Mouse (Mus musculus) liver, postnatal 0 days (tissue): Measurements from ENCODE around the gene Fam161a.

Source experiments
- CTCF ChIP-seq: sonication (generic); IDR thresholded peaks from 2 replicates; pipeline ENCODE4 v1.5.1; 2016; ENCODE audit warnings: antibody characterized with exemption, low read depth
- EP300 ChIP-seq: IDR thresholded peaks from 2 replicates; pipeline ENCODE4 v1.6.1; 2016; ENCODE audit warnings: antibody characterized with exemption, low read depth, mild to moderate bottlenecking

DNA sequence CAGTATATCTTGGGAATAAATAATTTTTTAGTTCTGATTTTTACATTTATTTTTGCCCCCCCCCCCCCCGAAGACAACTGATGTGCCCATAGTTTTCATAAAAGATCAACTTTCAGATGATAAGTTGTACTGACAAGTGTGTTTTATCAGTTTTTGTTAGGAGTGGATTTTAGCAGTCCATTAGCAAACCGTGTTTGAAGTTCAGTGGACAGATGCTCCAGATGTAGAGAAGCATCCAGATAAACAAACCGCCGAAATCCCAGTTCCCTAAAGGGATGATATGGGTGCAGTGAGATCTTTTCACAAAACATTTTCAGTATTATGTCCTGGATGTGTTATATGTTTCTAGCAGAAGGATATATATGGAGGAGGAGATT lies 1.5 kb downstream of the Fam161a start:
- no peak for TF ChIP-seq CTCF
- TF ChIP-seq EP300, result no peak
